Mouse (Mus musculus) neural tube, postnatal 0 days (tissue): ENCODE results near the gene Supt4a. TPM values are rescaled to one million over a fixed set of nuclear protein-coding genes. Genes with fewer than 3 reads are reported as not detected.

ENCODE experiments used
- microRNA counts: library from miRNA; unstranded; fragments of <30 nt; microRNA quantifications from one replicate; lab custom pipeline; 2015
- microRNA-seq: library from miRNA; unstranded; fragments of <30 nt; microRNA quantifications from one replicate; pipeline ENCODE4, GENCODE M21; 2016
- polyA plus RNA-seq: library from polyadenylated mRNA; unstranded; fragments of >200 nt; fragmentation: Nextera tagmentation; extraction: Ambion mirVana; gene quantifications from 2 replicates; pipeline ENCODE4 v1.2.1, GENCODE M21; 2015

The Supt4a gene
- polyA plus RNA-seq = 124 and 135 TPM in 2 replicates

DNA sequence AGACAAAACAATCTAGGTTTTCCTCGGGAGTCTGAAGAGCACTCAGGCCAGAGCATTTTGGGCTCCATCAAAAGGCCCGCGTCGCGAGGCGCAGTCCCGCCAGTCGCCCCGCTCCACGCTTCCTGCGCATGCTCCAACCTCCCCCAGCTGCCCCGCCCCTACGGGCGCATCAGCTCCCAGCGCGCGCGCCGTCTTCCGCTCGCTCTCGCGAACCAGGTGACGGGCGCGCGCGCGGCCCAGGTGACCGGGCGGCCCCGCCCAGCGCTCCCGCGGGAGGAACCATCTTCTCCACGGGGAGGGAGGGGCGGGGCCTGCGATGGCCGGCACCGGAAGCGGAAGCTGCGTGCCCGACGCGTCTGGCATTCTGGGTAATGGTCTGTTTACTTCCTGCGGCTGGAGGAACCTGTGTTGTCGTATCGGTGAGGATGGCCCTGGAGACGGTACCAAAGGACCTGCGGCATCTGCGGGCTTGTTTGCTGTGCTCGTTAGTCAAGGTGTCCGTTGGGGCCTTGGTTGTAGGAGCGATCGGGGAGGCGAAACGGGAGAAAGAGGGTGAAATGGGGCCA lies at the start of gene Supt4a:
Supt4a (plus strand) TSS at position 378 of the 566 bp plus-strand sequence.

DNA sequence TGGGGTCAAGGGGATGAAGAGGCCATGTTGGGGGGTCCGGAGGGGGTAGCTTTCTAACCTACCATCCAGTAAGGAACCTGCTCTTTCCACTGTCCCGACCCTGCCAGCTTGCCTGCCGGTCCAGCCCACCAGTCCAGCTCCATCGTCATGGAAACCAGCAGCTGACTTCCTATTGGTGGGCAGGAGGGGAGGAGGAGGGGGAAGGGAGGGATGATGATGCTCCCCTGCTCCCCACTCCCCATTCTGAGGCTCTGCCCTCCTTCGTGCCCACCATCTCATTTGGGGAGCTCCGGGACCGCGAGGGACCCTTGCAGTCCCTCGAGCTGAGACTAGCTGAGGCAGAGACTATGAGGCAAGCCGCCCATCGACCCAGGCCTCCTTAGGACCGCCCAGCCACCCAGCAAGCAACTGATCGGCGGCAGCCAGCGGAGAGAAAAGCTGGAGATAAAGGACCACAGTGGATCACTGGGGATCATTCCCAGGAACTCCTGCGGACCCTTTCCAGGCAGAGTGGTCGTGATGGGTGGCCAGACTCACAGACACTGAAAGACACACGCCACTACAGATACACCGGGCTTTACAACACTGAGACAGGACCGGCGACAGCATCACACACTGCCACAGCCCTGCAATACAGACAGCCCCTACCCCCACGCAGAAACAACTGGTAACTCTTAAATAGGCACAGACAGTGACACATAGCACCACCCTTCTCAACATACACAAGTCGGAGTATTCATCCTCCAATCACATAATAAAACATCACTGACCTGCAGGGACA lies 23.1 kb downstream of the Supt4a start, which contains the start of gene Tspoap1:
Tspoap1 (plus strand) TSS at position 241 of the 781 bp plus-strand sequence.

MicroRNAs within 50 kb of the gene (microRNA counts, 519-probe panel; counts per million panel counts)
- microRNA mmu-miR-142-3p (lab: Ali Mortazavi, UCI) (4,204 counts per million, percentile 37 among the panel's probes with 10 or more counts), microRNA mmu-miR-142-5p (lab: Ali Mortazavi, UCI) (547 counts per million, percentile 0 among the panel's probes with 10 or more counts)

Small RNAs within 50 kb of the gene (microRNA-seq; reads per million reads assigned to microRNA genes)
- gene Mir142 (not detected), gene Mir142b (not detected)

Other genes with a start within 250 kb of the Supt4a start
- gene Gm11492, start 170.9 kb upstream of the Supt4a start, polyA plus RNA-seq = not detected in 2 replicates
- 52.8 and 55.6 TPM in 2 replicates for gene Sept4, start 168.6 kb upstream of the Supt4a start, polyA plus RNA-seq
- gene Mtmr4, start 145.4 kb upstream of the Supt4a start, polyA plus RNA-seq = 23.7 and 25.9 TPM in 2 replicates
- gene Hsf5, start 120.4 kb upstream of the Supt4a start, polyA plus RNA-seq = 0.48 and 0.53 TPM in 2 replicates
- 0.88 and 1.0 TPM in 2 replicates for gene Rnf43, start 74.8 kb upstream of the Supt4a start, polyA plus RNA-seq
- gene Tspoap1, start 23.0 kb downstream of the Supt4a start, polyA plus RNA-seq = 28.1 and 43.5 TPM in 2 replicates
- gene Mpo, start 56.0 kb downstream of the Supt4a start, polyA plus RNA-seq = 0.27 TPM in 1 of 2 replicates, not detected in the other
- gene Lpo, start 90.7 kb downstream of the Supt4a start, polyA plus RNA-seq = 2.7 and 3.0 TPM in 2 replicates
- gene Mks1, start 115.7 kb downstream of the Supt4a start, polyA plus RNA-seq = 7.0 TPM in 2 replicates
- gene Epx, start 138.0 kb downstream of the Supt4a start, polyA plus RNA-seq = 1.3 and 1.4 TPM in 2 replicates
- gene Olfr462, start 154.7 kb downstream of the Supt4a start, polyA plus RNA-seq = not detected in 2 replicates
- 0.10 TPM in 1 of 2 replicates, not detected in the other for gene Olfr463, start 159.8 kb downstream of the Supt4a start, polyA plus RNA-seq
- 0.25 and 0.47 TPM in 2 replicates for gene Olfr464, start 183.4 kb downstream of the Supt4a start, polyA plus RNA-seq
- gene Dynll2, start 250.0 kb downstream of the Supt4a start, polyA plus RNA-seq = 77.6 and 79.0 TPM in 2 replicates